Comparison of ENCODE assay signal across 25 mouse cellular contexts in genomic region chr1:133126365-133126740, GRCm38 (mm10). TPM values are rescaled to one million over a fixed set of nuclear protein-coding genes. Genes with fewer than 3 reads are reported as not detected.
DNase-seq lines count a peak whose midpoint lies in the region; ATAC-seq and TF ChIP-seq lines count a peak whose summit lies in the region.
"Had no signal": no experiment of that assay in that cellular context is flagged by ENCODE, and none has a peak within 500 bp of the region (broad histone marks: within the 10 kb centered on the region; RNA-seq: fewer than 3 reads in every experiment).

No protein-coding gene starts in this region.

- H3K4me3 ChIP-seq in hindbrain, embryonic 10.5 days = no peak overlapping the region
- no peak overlapping the region for H3K4me3 ChIP-seq in hindbrain, embryonic 11.5 days (ENCODE audit: low read depth, low read length)
- peak overlapping the region; percentile 11; the same call in 1 of the 2 replicates for H3K4me3 ChIP-seq in E14TG2a.4 (replicated peaks; ENCODE audit: low read length)
- no peak overlapping the region for H3K4me3 ChIP-seq in ES-E14 (ENCODE audit: insufficient read depth in 1 of 2, low read depth in 1 of 2, low read length in 2 of 2, poor library complexity in 1 of 2, severe bottlenecking in 1 of 2)
- H3K4me3 ChIP-seq in bone marrow, adult 2 months (replicated peaks; ENCODE audit: control insufficient read depth, low read depth, low read length) = no peak overlapping the region
- H3K4me3 ChIP-seq in cerebellum, adult 2 months (replicated peaks; ENCODE audit: insufficient read depth, low read depth, low read length) = no peak overlapping the region
- H3K4me3 ChIP-seq: heart, adult 2 months had no signal

- H3K4me2 ChIP-seq in hindbrain, embryonic 11.5 days (replicated peaks; ENCODE audit: low read depth, low read length) = no peak overlapping the region
- H3K4me2 ChIP-seq: heart, embryonic 11.5 days; hindbrain, embryonic 14.5 days had no signal

- ATAC-seq in hindbrain, embryonic 11.5 days (ENCODE audit: low FRiP score) = no peak
- ATAC-seq: activated CD4-positive, CD25-positive, alpha-beta regulatory T cell, adult 4 months; forebrain, embryonic 14.5 days; forebrain, postnatal 0 days; hindbrain, postnatal 0 days; inflammation-experienced regulatory T-cells, adult 6 months; intestine, embryonic 16.5 days; Patski had no signal

- no peak for TF ChIP-seq POLR2A in bone marrow, adult 2 months (IDR thresholded peaks at IDR 0.05; ENCODE audit: borderline replicate concordance, control insufficient read depth, low read depth, low read length)
- no peak for TF ChIP-seq POLR2A in cerebellum, adult 2 months (IDR thresholded peaks at IDR 0.05; ENCODE audit: borderline replicate concordance, insufficient read depth, low read length)

- 61% methylated on average over 4 of the region's 4 CpGs for WGBS in hindbrain, embryonic 10.5 days
- WGBS in hindbrain, embryonic 11.5 days = 56% methylated on average over 4 of the region's 4 CpGs
- 61% methylated on average over 4 of the region's 4 CpGs for WGBS in bone marrow, adult 2 months
- 60% methylated on average over 4 of the region's 4 CpGs for WGBS in cerebellum, adult 2 months

- H3K27me3 ChIP-seq in hindbrain, embryonic 10.5 days (ENCODE audit: insufficient read depth, poor library complexity, severe bottlenecking) = no peaks in the 10 kb centered on the region
- H3K27me3 ChIP-seq in hindbrain, embryonic 11.5 days (ENCODE audit: control insufficient read depth, insufficient read depth, low read length) = no peaks in the 10 kb centered on the region
- no peaks in the 10 kb centered on the region for H3K27me3 ChIP-seq in E14TG2a.4 (ENCODE audit: insufficient read depth, low read length)
- no peaks in the 10 kb centered on the region for H3K27me3 ChIP-seq in cerebellum, adult 2 months (ENCODE audit: control insufficient read depth, insufficient read depth, low read length)
- H3K27me3 ChIP-seq: Patski had no signal

- peak overlapping the region; percentile 20; the same call in 1 of the 2 replicates for H3K27ac ChIP-seq in hindbrain, embryonic 10.5 days
- H3K27ac ChIP-seq in hindbrain, embryonic 11.5 days (ENCODE audit: low read depth, low read length) = no peak overlapping the region
- H3K27ac ChIP-seq in ES-E14 (ENCODE audit: insufficient read depth, low read depth, low read length, poor library complexity, severe bottlenecking) = peak overlapping the region; percentile 74
- H3K27ac ChIP-seq in bone marrow, adult 2 months (ENCODE audit: control insufficient read depth, insufficient read depth, low read depth, low read length, poor library complexity) = peak overlapping the region; percentile 77; the same call in 1 of the 2 replicates
- H3K27ac ChIP-seq in cerebellum, adult 2 months (ENCODE audit: insufficient read depth, low read length) = no peak overlapping the region
- H3K27ac ChIP-seq: heart, adult 2 months; hindbrain, embryonic 14.5 days; hindbrain, postnatal 0 days had no signal

- H3K4me1 ChIP-seq in hindbrain, embryonic 10.5 days (replicated peaks) = peaks cover 22% of the 10 kb centered on the region
- H3K4me1 ChIP-seq in hindbrain, embryonic 11.5 days (replicated peaks; ENCODE audit: control insufficient read depth, insufficient read depth, low read length) = peaks cover 8% of the 10 kb centered on the region
- H3K4me1 ChIP-seq in E14TG2a.4 (replicated peaks; ENCODE audit: low read depth, low read length) = peaks cover 55% of the 10 kb centered on the region
- H3K4me1 ChIP-seq in ES-E14 (ENCODE audit: control insufficient read depth in 2 of 2, insufficient read depth in 2 of 2, low read length in 2 of 2, poor library complexity in 1 of 2) = peaks cover 9 to 28% of the 10 kb centered on the region in 2 experiments
- H3K4me1 ChIP-seq in bone marrow, adult 2 months (ENCODE audit: control insufficient read depth, insufficient read depth, low read length) = peaks cover 2% of the 10 kb centered on the region; the same call in 1 of the 2 replicates
- no peaks in the 10 kb centered on the region; the same call in 1 of the 2 replicates for H3K4me1 ChIP-seq in cerebellum, adult 2 months (ENCODE audit: control insufficient read depth, insufficient read depth, low read length)

- H3K9me3 ChIP-seq in hindbrain, embryonic 10.5 days = no peaks in the 10 kb centered on the region
- no peaks in the 10 kb centered on the region for H3K9me3 ChIP-seq in hindbrain, embryonic 11.5 days (ENCODE audit: control insufficient read depth, low read length)
- no peaks in the 10 kb centered on the region for H3K9me3 ChIP-seq in E14TG2a.4 (ENCODE audit: low read length)
- no peaks in the 10 kb centered on the region for H3K9me3 ChIP-seq in ES-E14 (ENCODE audit: control insufficient read depth, insufficient read depth, low read depth, low read length)
- H3K9me3 ChIP-seq: G1E had no signal

- no peak for DNase-seq in hindbrain, embryonic 10.5 days (ENCODE audit: low spot score)
- DNase-seq in hindbrain, embryonic 11.5 days (ENCODE audit: low spot score) = no peak
- no peak for DNase-seq in ES-E14 (ENCODE audit: low read depth, low spot score)
- no peak for DNase-seq in cerebellum, adult 2 months
- no peak for DNase-seq in frontal cortex, adult 2 months (ENCODE audit: extremely low spot score in 1 of 2, low spot score in 1 of 2)
- DNase-seq in right cerebral cortex, adult 2 months (ENCODE audit: low spot score in 2 of 2) = no peak
- DNase-seq: adrenal gland, adult 8-10 months; adrenal gland, postnatal 25 days; cerebellum, adult 11-12 months; cerebellum, adult 9-10 months; forebrain, postnatal 0 days; gastrocnemius, postnatal 36 days; heart, adult 2 months; kidney, adult 18-20 months had no signal

- in situ Hi-C loops in ES-E14 (cut with MboI; ENCODE audit: low sequenced_read_pairs in 2 of 2, unreplicated experiment in 2 of 2) = loop anchor here (25.0 kb wide), 1 partner anchor 89 kb away; the partner anchor contains the start of genes Mdm4 (in 2 of the 2) and Pik3c2b (in 2 of the 2)

- H3K36me3 ChIP-seq in hindbrain, embryonic 10.5 days = no peaks in the 10 kb centered on the region
- H3K36me3 ChIP-seq in hindbrain, embryonic 11.5 days (ENCODE audit: control insufficient read depth, insufficient read depth, low read length) = no peaks in the 10 kb centered on the region
- H3K36me3 ChIP-seq in E14TG2a.4 (ENCODE audit: insufficient read depth, low read length) (no peaks in the 10 kb centered on the region), ES-E14 (ENCODE audit: control insufficient read depth, insufficient read depth, low read length, poor library complexity, severe bottlenecking) (no peaks in the 10 kb centered on the region)
- H3K36me3 ChIP-seq: G1E had no signal

- no peak for TF ChIP-seq CTCF in E14TG2a.4 (conservative IDR thresholded peaks at IDR 0.05; ENCODE audit: low read length)
- TF ChIP-seq CTCF in bone marrow, adult 2 months (IDR thresholded peaks at IDR 0.05; ENCODE audit: control insufficient read depth, insufficient read depth, low read length) = no peak
- TF ChIP-seq CTCF in cerebellum, adult 2 months (IDR thresholded peaks at IDR 0.05; ENCODE audit: borderline replicate concordance, insufficient read depth, low read depth, low read length) = no peak

- H3K9ac ChIP-seq in hindbrain, embryonic 11.5 days (ENCODE audit: low read depth, low read length) = no peak overlapping the region
- peak overlapping the region; percentile 23; the same call in 1 of the 2 replicates for H3K9ac ChIP-seq in ES-E14 (ENCODE audit: insufficient read depth, low read depth, low read length, poor library complexity, severe bottlenecking)
- H3K9ac ChIP-seq: forebrain, postnatal 0 days; hindbrain, embryonic 14.5 days had no signal

TF ChIP-seq in ES-E14, 5 proteins besides CTCF, POLR2A, EP300 and RAD21:
- TF ChIP-seq ZC3H11A (IDR thresholded peaks at IDR 0.05; ENCODE audit: borderline replicate concordance, low read depth, low read length) (no peak), ZNF384 (IDR thresholded peaks at IDR 0.05; ENCODE audit: low read depth, low read length) (no peak), CHD2 (IDR thresholded peaks at IDR 0.05; ENCODE audit: low read depth, low read length) (no peak), HCFC1 (IDR thresholded peaks at IDR 0.05; ENCODE audit: borderline replicate concordance, insufficient read depth, low read length) (no peak), MAFK (IDR thresholded peaks at IDR 0.05; ENCODE audit: insufficient read depth, low read depth, low read length) (no peak)

RNA-seq across cellular contexts. Expression of gene Ppp1r15b, which starts 4.6 kb away (rescaled TPM):
- polyA plus RNA-seq in hindbrain, embryonic 10.5 days (2016; fragmentation: Nextera tagmentation; extraction: Ambion mirVana) = 46.2 and 54.6 TPM in 2 replicates
- 37.8 and 48.7 TPM in 2 replicates for polyA plus RNA-seq in hindbrain, embryonic 11.5 days (2014; fragmentation: Nextera tagmentation; extraction: Ambion mirVana)
- total RNA-seq in ES-E14 (2012; rRNA removed) = 97.0 and 121 TPM in 2 replicates
- 51.2 and 59.4 TPM in 2 replicates for polyA plus RNA-seq in bone marrow, adult 2 months (2011; ENCODE audit: insufficient read depth, insufficient read length, low replicate concordance, missing spikeins)
- 31.7 and 32.1 TPM in 2 replicates for polyA plus RNA-seq in cerebellum, adult 2 months (2012; rRNA removed)
- 26.3 and 27.2 TPM in 2 replicates for polyA plus RNA-seq in frontal cortex, adult 2 months (2012; rRNA removed)

RNA-seq across cellular contexts. Expression of gene Plekha6, which starts 37.7 kb away (rescaled TPM):
- 8.8 and 17.4 TPM in 2 replicates for polyA plus RNA-seq in hindbrain, embryonic 10.5 days (2016; fragmentation: Nextera tagmentation; extraction: Ambion mirVana)
- polyA plus RNA-seq in hindbrain, embryonic 11.5 days (2014; fragmentation: Nextera tagmentation; extraction: Ambion mirVana) = 14.6 and 22.1 TPM in 2 replicates
- total RNA-seq in ES-E14 (2012; rRNA removed) = 3.5 and 5.3 TPM in 2 replicates
- 0.84 and 2.1 TPM in 2 replicates for polyA plus RNA-seq in bone marrow, adult 2 months (2011; ENCODE audit: insufficient read depth, insufficient read length, low replicate concordance, missing spikeins)
- polyA plus RNA-seq in cerebellum, adult 2 months (2012; rRNA removed) = 73.7 and 77.2 TPM in 2 replicates
- polyA plus RNA-seq in frontal cortex, adult 2 months (2012; rRNA removed) = 51.7 and 53.6 TPM in 2 replicates

Comparison
In these comparisons a context has a peak if more than half of its experiments do, and no peak if none do; other contexts are left out.
1. H3K27ac ChIP-seq: peak in hindbrain, embryonic 10.5 days (single experiment), ES-E14 (single experiment) and bone marrow, adult 2 months (single experiment); none in hindbrain, embryonic 11.5 days (single experiment) and cerebellum, adult 2 months (single experiment).